In the genomic region with DNA sequence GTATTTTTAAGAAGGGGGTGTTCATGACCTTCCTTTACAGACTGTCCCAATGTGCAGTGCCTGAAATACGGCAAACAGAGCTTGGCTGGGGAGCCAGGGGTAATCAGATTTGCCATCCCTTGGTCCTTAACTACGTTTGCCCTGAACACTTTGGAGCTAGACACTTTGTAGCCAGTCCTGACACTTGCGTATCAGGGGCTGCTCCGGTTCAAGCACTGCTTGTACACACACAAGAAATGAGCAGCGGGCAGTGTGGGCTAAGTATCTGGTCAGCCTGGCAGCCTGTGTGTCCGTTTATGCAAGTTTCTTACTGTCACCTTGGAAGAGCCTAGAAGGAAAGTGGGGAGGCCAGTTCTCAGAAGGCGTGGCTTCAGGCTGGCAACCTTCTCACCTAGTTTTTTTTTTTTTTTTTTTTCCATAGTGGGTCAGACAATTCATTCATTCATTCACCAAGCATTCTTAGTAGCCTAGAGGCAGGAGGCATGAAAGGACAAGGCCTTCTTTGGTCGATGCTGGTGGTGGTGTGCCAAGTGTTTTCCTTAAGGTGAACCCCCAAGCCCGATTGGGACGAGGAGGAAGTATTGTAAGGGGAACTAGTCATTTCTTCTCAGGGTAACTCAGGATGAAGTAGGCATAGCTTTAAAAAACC, we compare ENCODE assay signal across 8 mouse cellular contexts. TPM values are rescaled to one million over a fixed set of nuclear protein-coding genes. Genes with fewer than 3 reads are reported as not detected.
A peak's percentile ranks its signal among the peaks of the same experiment; 100 is the strongest.
DNase-seq lines count a peak whose midpoint lies in the region; ATAC-seq and TF ChIP-seq lines count a peak whose summit lies in the region.

No protein-coding gene starts in this region.

- WGBS in forebrain, postnatal 0 days: 44% methylated on average over 10 of the region's 10 CpGs
- 55% methylated on average over 10 of the region's 10 CpGs for WGBS in limb, embryonic 15.5 days
- 58% methylated on average over 10 of the region's 10 CpGs for WGBS in neural tube, embryonic 14.5 days

- H3K4me1 ChIP-seq in G1E (ENCODE audit: insufficient read depth, low read depth, low read length): peaks cover 36% of the 10 kb centered on the region
- peaks cover 13% of the 10 kb centered on the region; the same call in 1 of the 2 replicates for H3K4me1 ChIP-seq in forebrain, postnatal 0 days (ENCODE audit: insufficient read depth)
- H3K4me1 ChIP-seq in limb, embryonic 15.5 days: peaks cover 27% of the 10 kb centered on the region
- H3K4me1 ChIP-seq in neural tube, embryonic 14.5 days (ENCODE audit: control insufficient read depth, insufficient read depth, low read length): peaks cover 20% of the 10 kb centered on the region

- DNase-seq in adrenal gland, adult 2 months: peak; percentile 30
- no peak for DNase-seq in adrenal gland, adult 18-20 months (ENCODE audit: low spot score in 2 of 2)
- DNase-seq in G1E (ENCODE audit: low spot score): no peak
- peak; percentile 9 for DNase-seq in forebrain, postnatal 0 days
- DNase-seq in left cerebral cortex, postnatal 36 days (ENCODE audit: low spot score in 2 of 2): no peak

- intact Hi-C loops in left cerebral cortex, postnatal 36 days (cut with DNase I): loop anchor here (2.0 to 5.0 kb wide), 2 partner anchors 46 to 95 kb away; no protein-coding TSS in a partner anchor

- no peak overlapping the region for H3K27ac ChIP-seq in forebrain, postnatal 0 days (ENCODE audit: low read depth, low read length)
- peak overlapping the region; percentile 90; the same call in 1 of the 2 replicates for H3K27ac ChIP-seq in limb, embryonic 15.5 days
- H3K27ac ChIP-seq in neural tube, embryonic 14.5 days (ENCODE audit: low read depth, low read length): no peak overlapping the region

- peak overlapping the region; percentile 83; the same call in 1 of the 2 replicates for H3K4me3 ChIP-seq in G1E (ENCODE audit: low read depth, low read length)
- peak overlapping the region; percentile 58; the same call in 1 of the 2 replicates for H3K4me3 ChIP-seq in forebrain, postnatal 0 days (ENCODE audit: low read depth, low read length)
- peak overlapping the region; percentile 80 for H3K4me3 ChIP-seq in limb, embryonic 15.5 days
- H3K4me3 ChIP-seq in neural tube, embryonic 14.5 days (ENCODE audit: low read depth, low read length): peak overlapping the region; percentile 66

- H3K9ac ChIP-seq in forebrain, postnatal 0 days: no peak overlapping the region
- H3K9ac ChIP-seq in limb, embryonic 15.5 days: no peak overlapping the region
- H3K9ac ChIP-seq in neural tube, embryonic 14.5 days (replicated peaks; ENCODE audit: low read depth, low read length): peak overlapping the region; percentile 66; the same call in 1 of the 2 replicates

- peaks cover 10% of the 10 kb centered on the region for H3K27me3 ChIP-seq in G1E (ENCODE audit: insufficient read depth, low read length)
- H3K27me3 ChIP-seq in forebrain, postnatal 0 days (ENCODE audit: insufficient read depth, low read length): no peaks in the 10 kb centered on the region
- no peaks in the 10 kb centered on the region for H3K27me3 ChIP-seq in limb, embryonic 15.5 days
- H3K27me3 ChIP-seq in neural tube, embryonic 14.5 days (ENCODE audit: control insufficient read depth, insufficient read depth, low read length): no peaks in the 10 kb centered on the region

- H3K4me2 ChIP-seq in forebrain, postnatal 0 days (ENCODE audit: low read depth): peak overlapping the region; percentile 63; the same call in 1 of the 2 replicates
- peak overlapping the region; percentile 58 for H3K4me2 ChIP-seq in limb, embryonic 15.5 days
- peak overlapping the region; percentile 65; the same call in 1 of the 2 replicates for H3K4me2 ChIP-seq in neural tube, embryonic 14.5 days (ENCODE audit: low read depth, low read length)

- ATAC-seq in G1E (ENCODE audit: extremely low read depth, insufficient number of reproducible peaks, low FRiP score, poor library complexity, severe bottlenecking): no peak
- ATAC-seq in forebrain, postnatal 0 days: no peak
- no peak for ATAC-seq in limb, embryonic 15.5 days (ENCODE audit: insufficient number of reproducible peaks, low FRiP score, low TSS enrichment, low read depth)
- ATAC-seq in neural tube, embryonic 14.5 days (ENCODE audit: low read depth): no peak
- ATAC-seq in frontal cortex, adult (ENCODE audit: low TSS enrichment): no peak

- TF ChIP-seq CTCF in G1E (IDR thresholded peaks at IDR 0.05; ENCODE audit: low read depth, low read length): no peak
- TF ChIP-seq CTCF in forebrain, postnatal 0 days (IDR thresholded peaks at IDR 0.05; ENCODE audit: low read depth): no peak

- H3K36me3 ChIP-seq in G1E (replicated peaks): peaks cover 5% of the 10 kb centered on the region
- no peaks in the 10 kb centered on the region for H3K36me3 ChIP-seq in forebrain, postnatal 0 days (ENCODE audit: insufficient read depth)
- no peaks in the 10 kb centered on the region for H3K36me3 ChIP-seq in limb, embryonic 15.5 days
- no peaks in the 10 kb centered on the region for H3K36me3 ChIP-seq in neural tube, embryonic 14.5 days (ENCODE audit: control insufficient read depth, insufficient read depth, low read length)

- H3K9me3 ChIP-seq in G1E (replicated peaks): no peaks in the 10 kb centered on the region
- no peaks in the 10 kb centered on the region for H3K9me3 ChIP-seq in forebrain, postnatal 0 days (ENCODE audit: low read length)
- H3K9me3 ChIP-seq in limb, embryonic 15.5 days: no peaks in the 10 kb centered on the region
- H3K9me3 ChIP-seq in neural tube, embryonic 14.5 days (ENCODE audit: control insufficient read depth, low read length): no peaks in the 10 kb centered on the region

RNA-seq across cellular contexts. Expression of a gene that starts 8.3 kb away (rescaled TPM):
- 1 to 10 TPM in 1 of 2 experiments, under 1 TPM in 1; 0.97 to 3.0 TPM for total RNA-seq in adrenal gland, adult 2 months (2021)
- 0.07 and 0.13 TPM in 2 replicates for polyA plus RNA-seq in adrenal gland, adult 2 months (2012; rRNA removed)
- 1 to 10 TPM; 1.4 to 2.0 TPM for total RNA-seq in adrenal gland, adult 18-20 months (2021)
- total RNA-seq in G1E (2014; fragmentation: Nextera tagmentation) (7.6 and 8.0 TPM in 2 replicates), G1E (2017) (3.3 and 4.5 TPM in 2 replicates)
- polyA plus RNA-seq in G1E (2012): 0.26 and 0.28 TPM in 2 replicates
- 1.4 TPM in 2 replicates for total RNA-seq in forebrain, postnatal 0 days (2014; rRNA removed)
- polyA plus RNA-seq in forebrain, postnatal 0 days (2015; fragmentation: Nextera tagmentation; extraction: Ambion mirVana): 0.14 and 0.30 TPM in 2 replicates
- polyA plus RNA-seq in limb, embryonic 15.5 days (2015; fragmentation: Nextera tagmentation; extraction: Ambion mirVana): 0.12 TPM in 1 of 2 replicates, not detected in the other
- 0.81 and 0.88 TPM in 2 replicates for polyA plus RNA-seq in neural tube, embryonic 14.5 days (2014; fragmentation: Nextera tagmentation; extraction: Ambion mirVana)
- total RNA-seq in left cerebral cortex, postnatal 36 days (2021): 1 to 10 TPM; 1.5 to 3.0 TPM

RNA-seq across cellular contexts. Expression of a gene that starts 24.4 kb away (rescaled TPM):
- 100 to 1,000 TPM in 1 of 2 experiments, 10 to 100 TPM in 1; 88.6 to 113 TPM for total RNA-seq in adrenal gland, adult 2 months (2021)
- 27.3 and 34.4 TPM in 2 replicates for polyA plus RNA-seq in adrenal gland, adult 2 months (2012; rRNA removed)
- 100 to 1,000 TPM in 1 of 2 experiments, 10 to 100 TPM in 1; 86.4 to 142 TPM for total RNA-seq in adrenal gland, adult 18-20 months (2021)
- total RNA-seq in G1E (2014; fragmentation: Nextera tagmentation) (60.8 and 73.1 TPM in 2 replicates), G1E (2017) (83.1 and 88.7 TPM in 2 replicates)
- 83.9 and 114 TPM in 2 replicates for polyA plus RNA-seq in G1E (2012)
- total RNA-seq in forebrain, postnatal 0 days (2014; rRNA removed): 96.3 and 108 TPM in 2 replicates
- 74.5 and 81.5 TPM in 2 replicates for polyA plus RNA-seq in forebrain, postnatal 0 days (2015; fragmentation: Nextera tagmentation; extraction: Ambion mirVana)
- polyA plus RNA-seq in limb, embryonic 15.5 days (2015; fragmentation: Nextera tagmentation; extraction: Ambion mirVana): 61.1 and 68.8 TPM in 2 replicates
- 110 and 132 TPM in 2 replicates for polyA plus RNA-seq in neural tube, embryonic 14.5 days (2014; fragmentation: Nextera tagmentation; extraction: Ambion mirVana)
- total RNA-seq in left cerebral cortex, postnatal 36 days (2021): 10 to 100 TPM; 43.0 to 50.9 TPM

Comparison
In these comparisons a context has a peak if more than half of its experiments do, and no peak if none do; other contexts are left out.
1. DNase-seq: peak in adrenal gland, adult 2 months (single experiment) and forebrain, postnatal 0 days (single experiment); none in adrenal gland, adult 18-20 months (0 of 2), G1E (single experiment) and left cerebral cortex, postnatal 36 days (0 of 2).
2. Peak in every context shown above with its lines, with median percentiles within 50 percentile points of each other: H3K4me3 ChIP-seq and H3K4me2 ChIP-seq.